Mouse (Mus musculus) naive thymus-derived CD4-positive, alpha-beta T cell, adult 2 months (primary cell): ENCODE measurements at regions not wholly inside any gene's neighbourhood (a gene's known extent, or its start where the extent isn't known, plus 50 kb on each side); places are given as distances from the start of the nearest gene placed in this dataset.

Experiments used
- DNase-seq: peaks from one replicate; pipeline ENCODE4 v3.0.0-alpha.2; 2011; ENCODE audit warnings: low read depth

DNA sequence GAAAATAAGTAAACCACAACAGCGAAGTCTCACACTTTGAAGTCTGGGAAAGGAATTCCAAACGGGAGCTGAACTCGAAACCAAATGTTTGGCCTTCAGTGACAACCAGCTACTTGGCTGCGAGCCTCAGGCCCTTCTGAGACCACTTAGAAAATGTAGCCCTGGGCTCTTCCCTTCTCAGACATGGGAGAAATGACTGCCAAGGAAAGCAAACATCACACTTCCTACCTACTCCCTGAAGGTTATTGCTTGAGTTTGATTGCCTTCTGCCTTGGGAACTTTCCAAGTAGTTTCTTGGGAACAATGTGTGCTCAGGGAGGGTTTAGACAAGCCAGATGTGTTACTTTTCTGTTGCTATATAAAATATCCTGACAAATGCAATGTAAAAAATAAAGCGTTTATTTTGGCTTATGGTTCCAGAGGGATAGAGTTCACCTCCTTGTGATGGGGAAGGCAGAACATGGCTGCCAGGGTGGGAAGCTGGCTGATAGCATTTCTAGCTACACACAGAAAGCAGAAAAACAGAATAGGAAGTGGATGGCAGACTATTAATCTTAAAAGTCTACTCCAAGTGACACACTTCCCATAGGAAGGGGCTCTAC, 194.8 kb upstream of the Rack1 start:
- no peak for DNase-seq

DNA sequence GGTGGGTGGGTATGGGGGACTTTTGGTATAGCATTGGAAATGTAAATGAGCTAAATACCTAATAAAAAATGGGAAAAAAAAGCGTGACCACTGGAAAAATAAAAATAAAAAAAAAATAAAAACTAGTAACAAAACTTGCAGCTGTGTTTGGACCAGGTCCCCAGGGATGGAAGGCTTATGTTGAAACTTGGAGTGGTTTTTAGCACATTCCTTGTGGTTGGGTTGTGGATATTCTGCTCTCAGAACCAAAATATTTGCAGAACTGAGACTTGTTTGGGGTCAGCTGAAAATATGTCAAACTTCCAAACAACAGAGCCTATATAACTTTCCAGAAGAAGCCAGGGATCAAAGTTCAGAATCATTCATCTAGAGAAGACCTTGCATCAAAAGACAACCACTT, 199.0 kb upstream of the Rack1 start:
- no peak for DNase-seq

DNA sequence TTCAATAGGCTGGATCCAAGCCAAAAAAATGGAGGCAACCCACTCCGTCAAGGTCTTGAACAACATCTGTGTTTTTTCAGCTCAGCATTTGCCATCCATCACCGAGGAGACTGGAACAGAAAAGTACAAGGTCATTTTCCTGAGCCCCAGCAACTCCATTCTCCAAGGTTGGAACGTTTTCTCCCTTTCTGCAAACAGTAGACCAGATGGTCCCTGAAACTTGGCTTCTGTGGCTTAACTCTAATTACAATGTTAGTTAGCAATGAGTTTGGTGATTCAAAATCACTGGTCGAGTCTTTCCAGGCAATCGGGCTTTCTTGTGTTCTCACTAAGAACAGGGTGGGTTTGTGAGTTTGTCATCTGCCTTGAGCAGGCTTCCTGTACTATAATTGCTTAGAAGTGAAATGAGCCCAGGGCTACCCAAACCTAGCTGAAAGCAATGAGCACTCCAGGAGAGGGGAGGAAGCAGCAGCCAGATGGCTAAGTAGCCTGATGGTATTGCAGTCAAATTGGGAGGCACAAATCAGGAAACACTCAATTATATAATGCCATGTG, 200.5 kb upstream of the Rack1 start:
- DNase-seq, result no peak

DNA sequence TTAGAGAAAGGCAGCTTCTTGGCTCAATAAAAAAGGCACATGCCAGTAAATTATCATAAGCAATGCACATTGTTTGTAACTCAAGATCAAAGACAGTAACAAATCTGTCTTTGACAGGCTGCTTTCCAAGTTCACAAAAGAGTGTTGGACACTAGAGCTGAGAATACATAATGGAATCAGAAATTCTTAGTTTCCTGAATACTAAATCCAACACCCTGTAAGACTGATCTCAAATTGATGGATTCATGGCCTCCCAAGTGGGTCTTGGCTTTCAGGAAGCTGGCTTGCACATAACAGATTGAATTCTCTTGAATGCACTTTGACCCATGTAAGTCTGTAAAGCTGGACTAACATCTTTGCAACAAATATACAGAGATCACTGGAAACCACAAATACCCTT, 201.1 kb upstream of the Rack1 start:
- no peak for DNase-seq

DNA sequence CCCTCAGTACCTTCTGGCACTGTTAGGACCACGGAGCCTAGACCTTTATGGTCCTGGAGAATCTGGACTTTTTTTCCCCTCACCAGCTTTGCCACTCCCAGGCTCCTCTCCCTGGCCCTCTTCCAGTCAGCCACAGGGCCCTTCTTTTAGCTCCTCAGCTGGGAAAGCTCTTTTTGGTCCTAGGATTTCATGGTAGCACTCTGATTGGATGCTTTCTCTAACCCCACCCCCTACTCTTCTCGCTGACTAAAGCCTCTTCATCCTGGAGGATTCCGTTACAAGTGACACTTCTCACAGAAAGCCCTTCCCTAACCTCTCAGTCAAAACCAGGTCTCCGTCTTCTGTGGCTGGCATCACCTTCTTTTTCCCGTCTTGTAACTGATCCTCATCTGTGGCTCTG, 205.7 kb upstream of the Rack1 start:
- no peak for DNase-seq

DNA sequence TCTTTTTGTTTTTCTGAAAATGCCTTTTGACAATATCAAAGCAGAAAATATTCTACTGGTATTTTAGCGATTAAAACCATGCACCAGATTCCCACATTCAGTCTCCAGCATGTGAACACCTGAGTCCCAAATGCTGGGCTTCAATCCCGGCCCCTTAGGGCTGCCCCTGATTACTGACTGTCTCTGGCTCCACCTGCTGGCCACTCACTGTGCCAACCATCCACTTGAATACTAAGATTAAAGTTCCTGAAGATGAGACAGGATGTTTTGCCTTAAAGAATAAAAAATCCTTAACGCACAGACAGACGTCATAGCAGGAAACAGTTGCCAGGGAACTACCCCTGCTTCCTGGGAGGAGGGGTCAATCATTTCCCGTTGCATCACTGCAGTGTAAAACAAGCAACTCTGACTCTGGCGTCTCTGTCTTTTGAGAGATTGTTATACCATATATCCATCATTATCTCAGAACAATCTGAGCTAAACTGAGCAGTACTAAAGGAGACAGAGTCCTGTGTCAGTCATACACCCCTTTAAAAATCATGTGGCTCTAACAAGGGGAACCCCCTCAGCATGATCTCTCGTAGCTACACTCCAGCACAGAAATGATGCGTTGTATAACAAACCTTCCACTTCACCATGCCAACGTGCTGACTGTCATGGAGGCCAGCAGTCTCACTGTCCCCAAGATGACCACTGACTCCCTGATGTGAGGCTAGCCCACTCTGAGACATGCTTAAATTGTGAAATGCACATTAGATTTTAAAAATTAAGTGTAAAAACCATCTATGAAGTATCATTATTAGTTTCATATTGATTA, 211.1 kb upstream of the Rack1 start:
- peak; percentile 2 for DNase-seq

DNA sequence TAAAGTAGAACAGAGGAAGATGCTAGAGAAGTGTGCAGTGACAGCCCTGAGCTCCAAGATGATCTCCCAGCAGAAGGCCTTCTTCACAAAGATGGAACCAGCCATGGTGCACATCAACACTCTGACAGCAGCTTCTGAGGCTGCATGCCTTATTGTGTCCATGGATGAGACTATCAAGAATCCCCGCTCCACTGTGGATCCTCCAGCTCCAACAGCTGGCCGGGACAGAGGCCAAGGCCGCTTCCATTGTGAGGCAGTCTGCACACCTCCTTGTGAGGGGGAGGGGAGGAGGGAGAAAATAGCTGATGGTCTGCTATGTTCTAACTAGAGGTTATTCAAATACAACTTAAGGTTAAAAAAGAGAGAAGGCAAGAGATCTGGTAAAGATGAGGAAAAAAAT, 231.4 kb upstream of the Rack1 start:
- DNase-seq, result no peak

DNA sequence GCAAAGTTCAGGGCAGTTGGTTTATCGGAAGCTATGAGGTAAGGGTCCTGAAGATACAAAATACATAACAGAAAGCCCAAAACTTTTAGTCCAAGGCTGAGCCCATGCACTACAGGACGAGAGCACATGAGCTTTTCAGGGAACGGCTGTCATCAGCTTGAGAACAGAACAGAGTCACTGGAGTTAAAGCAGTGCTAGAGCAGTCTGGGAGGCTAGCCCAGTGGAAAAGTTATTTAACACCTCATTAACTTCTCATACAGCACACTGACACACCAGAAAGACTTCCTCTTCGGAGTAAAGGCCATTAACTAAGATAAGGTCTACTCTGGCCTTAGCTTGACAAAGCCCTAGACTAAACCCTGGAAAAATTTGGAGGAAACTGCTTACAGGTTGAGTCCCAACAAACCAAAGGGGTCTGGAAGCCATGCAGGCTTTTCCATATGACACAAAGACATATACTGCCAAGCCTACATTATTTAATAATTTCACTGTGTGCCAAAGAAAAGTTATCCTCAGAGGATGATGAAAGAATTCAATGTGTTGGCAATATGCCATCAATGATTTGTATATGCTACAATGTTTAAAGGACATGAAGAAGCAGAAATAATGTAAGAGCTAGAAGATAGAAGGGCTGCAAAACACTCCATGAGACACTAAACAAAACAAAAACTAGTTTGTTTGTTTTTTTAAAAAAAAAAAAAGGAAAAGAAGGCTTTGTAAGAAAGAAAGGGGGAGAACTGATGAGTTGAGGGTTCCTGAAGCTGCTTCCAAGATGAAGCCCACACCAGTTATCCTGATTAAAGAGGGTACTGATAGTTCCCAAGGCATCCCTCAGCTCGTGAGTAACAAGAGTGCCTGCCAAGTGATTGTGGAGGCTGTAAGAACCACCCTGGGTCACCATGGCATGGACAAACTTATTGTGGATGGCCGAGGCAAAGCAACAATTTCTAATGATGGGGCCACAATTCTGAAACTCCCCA, 232.3 kb upstream of the Rack1 start:
- no peak for DNase-seq

DNA sequence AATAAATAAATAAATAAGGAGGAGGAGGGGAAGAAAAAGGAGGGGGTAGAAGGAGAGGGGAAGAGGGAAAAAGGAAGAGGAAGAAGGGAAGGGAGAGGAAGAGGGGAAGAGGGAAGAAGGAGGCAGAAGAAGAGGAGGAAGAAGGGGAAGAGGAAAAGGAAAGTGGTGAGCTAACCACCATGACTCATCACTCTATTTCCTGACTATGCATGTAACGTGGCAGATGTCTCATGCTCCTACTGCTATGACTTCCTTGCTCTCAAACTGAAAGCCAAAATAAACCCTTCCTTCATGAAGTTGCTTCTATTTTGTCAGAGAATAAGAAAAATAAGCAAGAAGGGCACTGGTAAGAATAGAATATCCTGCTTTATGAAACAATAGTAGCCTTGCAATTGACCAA, 242.1 kb upstream of the Rack1 start:
- DNase-seq, result no peak

DNA sequence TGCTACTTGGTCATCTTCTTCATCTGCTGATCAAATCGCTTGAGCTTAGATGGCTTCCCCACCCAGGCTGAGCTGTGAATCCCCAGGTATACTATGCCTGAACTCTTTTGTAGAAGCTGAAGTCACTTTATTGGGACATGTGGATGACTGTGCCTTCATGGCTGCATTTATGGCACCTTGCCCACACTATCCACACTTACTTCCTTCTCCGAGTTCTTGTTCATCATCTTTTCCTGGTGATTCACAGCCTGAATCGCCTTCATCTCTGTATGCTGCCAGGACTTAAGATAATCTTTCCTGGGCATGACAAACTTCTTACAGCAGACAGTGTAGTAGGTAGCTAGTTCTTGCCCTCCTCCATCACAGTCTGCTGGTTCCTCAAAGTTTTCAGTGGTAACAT, 248.1 kb upstream of the Rack1 start:
- no peak for DNase-seq

DNA sequence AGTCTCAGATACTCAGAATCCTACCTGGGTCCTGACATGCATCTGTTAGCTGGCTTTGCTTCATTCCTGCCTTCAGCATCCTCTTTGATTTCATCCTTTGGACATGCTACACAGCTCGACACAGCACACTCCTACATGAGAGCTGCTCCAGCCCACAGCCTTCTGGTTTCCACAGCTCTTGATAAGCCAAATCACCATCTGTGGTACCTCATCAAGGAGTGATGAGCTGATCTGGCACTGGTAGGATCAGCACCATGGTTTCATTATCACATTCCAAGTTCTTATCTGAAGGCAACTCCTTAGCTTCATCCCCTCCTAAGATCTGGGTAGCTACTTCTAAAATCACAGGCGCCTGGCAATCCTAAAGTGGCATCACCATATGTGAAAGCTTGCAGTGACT, 248.9 kb upstream of the Rack1 start:
- DNase-seq, result no peak

DNA sequence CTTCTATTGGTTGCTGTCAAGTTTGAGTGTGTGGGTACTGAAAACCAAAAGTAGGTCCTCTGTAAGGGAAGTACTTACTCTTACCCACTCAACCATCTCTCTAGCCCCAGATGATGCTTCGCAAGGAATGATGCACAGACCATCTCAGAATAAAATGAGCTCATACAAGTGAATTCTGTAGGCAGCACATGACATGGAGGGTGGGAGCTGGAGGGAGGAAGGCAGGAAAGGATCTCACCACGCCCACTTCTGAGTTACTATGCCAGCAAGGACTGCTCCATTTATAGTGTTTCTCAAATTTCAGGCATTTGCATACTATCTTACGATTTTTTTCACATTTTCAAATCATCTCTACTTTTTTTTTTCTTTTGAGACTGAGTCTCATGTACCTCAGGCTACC, 273.8 kb upstream of the Rack1 start:
- no peak for DNase-seq

DNA sequence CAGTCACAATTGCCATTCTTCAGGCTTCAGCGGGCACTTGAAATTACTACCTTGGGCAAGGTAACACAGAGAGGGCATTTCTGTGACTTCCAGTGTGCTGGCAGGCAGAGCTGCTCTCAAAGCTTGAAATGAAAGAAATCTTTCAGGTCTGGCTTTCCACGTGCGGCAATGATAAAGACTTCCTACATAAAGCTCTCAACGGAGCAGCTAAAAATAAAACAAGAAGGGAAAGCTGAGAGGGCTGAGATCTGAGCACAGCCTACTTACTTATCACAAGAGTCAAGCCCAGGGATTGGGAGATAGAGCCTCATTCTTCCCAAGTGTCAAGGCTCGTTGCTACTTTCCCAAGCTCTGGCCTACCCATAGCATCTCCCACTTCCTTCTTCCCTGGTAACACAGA, 274.6 kb upstream of the Rack1 start:
- no peak for DNase-seq

DNA sequence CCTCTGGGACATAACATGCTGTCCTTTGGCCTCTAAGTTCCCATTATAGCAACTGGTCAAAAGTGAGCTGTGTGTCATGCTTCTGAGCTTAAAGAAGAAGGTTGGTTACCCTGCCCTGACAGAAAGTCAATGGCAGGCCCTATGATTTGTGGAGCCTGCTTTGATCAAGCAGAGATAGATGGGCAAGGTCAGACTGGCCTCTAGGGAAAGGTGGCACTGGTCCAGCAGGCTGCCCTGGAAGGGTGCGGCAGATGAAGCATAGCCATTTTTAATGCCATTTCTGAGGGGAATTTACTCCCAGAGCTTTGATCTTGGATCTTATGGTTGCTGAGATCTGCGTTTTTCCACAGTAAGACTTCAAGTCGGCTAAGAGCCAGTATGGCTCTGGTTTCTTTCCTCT, 293.2 kb upstream of the Rack1 start:
- DNase-seq, result no peak

DNA sequence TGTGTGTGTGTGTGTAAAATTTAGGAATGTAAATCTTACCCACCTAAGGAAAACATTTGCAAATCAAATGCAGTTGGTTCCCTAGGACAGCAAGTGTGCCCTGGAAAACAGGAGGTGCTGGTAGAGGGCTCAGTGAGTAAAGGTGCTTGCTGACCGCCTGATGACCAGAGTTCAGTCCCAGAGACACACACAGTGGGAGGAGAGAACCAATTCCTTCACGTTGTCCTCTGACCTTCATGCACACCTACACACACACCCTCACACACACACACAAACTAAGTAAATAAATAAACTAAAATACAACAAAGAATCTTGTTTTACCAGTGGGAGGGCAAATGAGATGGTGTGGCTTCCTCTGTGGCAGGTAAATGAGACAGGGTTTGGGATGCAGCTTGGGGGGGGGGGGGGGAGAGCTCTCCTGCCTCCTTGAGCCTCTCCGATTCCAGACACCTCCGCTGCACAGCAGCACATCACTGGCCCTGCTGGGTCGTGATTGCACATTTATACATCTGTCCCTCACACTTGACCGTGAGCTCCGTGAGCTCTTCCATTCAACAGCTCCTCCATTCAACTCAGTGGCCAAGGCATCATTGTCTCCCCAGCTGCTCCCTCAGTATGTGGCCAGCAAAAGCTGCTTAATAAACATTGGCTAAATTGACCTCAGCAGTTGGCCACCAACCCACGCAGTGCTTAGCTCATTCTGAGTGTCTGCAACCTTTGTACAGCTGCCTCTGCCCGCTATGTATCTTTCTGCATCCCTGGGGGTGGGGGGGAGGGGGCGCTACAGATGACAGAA, 297.9 kb upstream of the Rack1 start:
- no peak for DNase-seq

DNA sequence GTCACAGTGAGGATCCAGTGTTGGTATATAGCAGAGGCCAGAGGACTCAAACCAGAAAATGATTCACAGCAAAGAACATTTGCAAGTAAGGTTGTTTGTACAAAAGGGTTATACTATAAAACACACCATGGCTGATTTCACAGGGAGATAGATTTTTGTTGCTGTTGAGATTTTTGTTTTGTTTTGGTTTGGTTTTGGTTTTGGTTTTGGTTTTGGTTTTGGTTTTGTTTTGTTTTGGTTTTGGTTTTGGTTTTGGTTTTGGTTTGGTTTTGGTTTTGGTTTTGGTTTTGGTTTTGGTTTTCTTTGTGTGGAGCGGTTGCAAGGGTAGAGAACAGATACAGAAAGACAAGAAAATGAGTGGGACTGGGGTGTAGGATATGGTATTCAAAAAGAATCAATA, 301.1 kb upstream of the Rack1 start:
- DNase-seq, result no peak

DNA sequence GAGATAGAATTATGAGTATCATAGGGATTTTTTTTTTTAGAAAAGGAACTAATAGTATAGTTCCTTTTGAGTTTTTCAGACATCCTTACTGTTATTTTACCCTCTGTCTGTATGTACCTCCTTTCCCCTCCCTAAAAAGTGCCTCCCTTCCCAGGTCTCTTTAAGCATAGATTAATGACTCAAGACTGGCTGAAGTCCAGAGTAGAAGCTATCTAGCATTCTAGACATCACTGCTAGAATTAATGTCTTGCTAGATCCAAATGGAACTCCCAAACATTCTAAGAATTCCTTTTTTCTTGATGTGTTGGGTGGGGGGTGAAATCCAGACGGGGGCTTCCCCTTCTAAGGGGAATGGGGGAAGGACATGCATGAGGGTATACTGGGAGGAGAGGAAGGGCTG, 311.8 kb upstream of the Rack1 start:
- no peak for DNase-seq

DNA sequence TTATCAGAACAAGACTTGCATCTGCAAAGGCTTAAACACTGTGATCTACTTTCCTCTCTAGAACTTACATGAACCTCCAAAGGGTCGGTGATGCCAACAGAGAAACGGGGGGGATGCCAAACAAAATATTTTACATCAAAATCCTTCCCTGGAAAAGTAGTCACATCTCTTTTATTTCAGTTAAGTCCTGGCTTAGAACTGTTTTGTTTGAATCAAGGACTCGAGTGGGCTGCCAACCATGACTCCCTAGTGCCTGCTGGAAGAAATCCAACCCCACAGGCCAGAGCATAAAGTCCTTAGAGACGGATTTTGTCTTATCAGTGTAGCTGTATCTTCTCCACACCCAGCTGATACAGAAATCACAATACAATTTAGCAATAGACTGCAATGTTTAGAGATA, 336.1 kb upstream of the Rack1 start:
- no peak for DNase-seq

DNA sequence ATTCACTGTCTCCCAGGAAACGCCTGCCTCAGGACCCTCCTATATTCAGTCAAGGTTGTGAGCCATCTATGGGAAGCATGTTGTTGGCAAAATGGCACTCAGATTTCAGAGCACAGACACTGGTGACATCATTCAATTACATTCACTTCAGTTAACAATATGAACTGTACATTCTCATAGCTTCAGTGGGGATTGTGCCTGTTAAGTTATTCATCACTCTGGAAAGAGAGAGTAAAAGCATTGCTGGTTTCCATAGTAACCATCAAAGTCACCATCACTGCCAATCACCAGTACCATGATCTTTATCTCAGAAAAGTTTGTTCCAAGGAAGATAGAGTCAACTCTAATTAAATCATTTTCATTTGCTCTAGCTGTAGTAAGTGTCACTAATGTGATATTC, 350.2 kb upstream of the Rack1 start:
- DNase-seq, result no peak

DNA sequence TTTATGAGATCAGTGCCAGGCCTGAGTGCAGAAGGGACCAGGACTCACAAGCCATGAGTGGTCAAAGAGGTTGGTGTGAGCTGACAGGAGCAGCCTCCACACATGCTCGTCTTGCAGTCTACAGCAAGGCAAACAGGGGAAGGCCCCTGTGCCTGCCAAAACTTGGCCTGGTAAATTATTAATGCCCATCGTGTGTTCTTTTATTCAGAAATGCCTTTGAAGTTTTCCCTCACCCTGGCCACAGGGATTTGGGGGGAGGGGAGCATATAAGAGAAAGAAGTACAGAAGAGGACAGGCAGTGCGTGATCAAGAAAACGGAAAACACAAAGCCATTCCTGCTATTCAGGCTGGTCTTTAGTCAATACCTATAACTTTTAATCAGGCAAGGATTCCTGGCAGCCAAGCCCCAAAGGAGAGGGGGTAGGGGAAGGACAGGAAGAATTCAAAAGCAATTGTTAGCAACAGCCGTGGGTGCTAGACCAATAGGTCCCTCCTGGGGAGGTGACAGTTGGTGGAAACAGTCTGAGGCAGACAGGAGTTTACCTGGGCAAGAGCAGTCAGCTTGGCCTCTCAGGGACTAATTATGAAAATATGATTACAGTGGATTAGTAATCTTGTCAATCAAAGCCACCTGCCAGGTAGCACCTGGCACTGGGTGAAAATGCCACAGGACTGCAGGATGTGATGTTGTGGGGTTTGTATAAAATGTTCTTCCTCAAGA, 357.4 kb upstream of the Rack1 start:
- DNase-seq, result no peak

DNA sequence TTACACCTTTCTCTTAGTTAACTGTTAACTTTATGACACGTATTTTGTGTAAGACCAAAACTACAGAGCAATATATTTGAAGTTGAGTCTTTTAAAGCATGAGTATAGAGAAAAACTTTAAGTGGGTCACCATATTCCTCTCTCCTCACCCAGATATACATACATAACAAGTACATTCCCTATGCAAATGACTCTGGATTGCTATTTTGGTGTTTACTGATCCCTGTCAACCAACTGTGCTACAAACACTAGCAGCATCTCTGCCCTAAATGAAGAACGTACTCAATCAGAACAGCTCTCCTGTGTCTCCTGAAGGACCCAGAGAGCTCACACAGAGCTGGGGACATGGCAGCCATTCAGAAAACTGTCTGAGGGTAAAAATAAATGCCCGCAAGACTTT, 363.4 kb upstream of the Rack1 start:
- no peak for DNase-seq
